Mouse (Mus musculus): ENCODE data around the gene Pced1b. TPM values are rescaled to one million over a fixed set of nuclear protein-coding genes. Genes with fewer than 3 reads are reported as not detected.

The Pced1b gene
- total and polyA plus RNA-seq, 2 experiments from 2014 or later: 0.89 to 2.6 TPM

DNA sequence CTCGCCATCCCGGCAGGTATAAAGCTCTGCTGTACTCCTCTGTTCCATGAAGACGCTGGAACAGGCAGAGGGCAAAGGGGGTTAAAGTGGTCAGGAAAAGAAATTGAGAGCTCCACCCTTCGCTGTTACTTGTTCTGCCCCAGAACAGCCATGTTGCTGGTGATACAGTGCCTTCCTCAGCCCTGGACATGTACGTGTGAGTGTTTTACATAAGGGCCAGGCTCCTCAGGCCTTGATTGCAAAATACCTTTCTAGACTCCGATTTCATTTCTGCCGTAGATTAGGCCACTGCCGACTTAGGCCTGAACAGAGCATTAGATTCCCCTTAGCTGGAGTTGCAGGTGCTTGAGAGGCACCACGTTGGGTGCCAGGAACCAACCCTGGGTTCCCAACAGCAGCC, 97.0 kb downstream of the Pced1b start:
- TF ChIP-seq EP300 (IDR thresholded peaks at IDR 0.05; ENCODE audit: low read depth): no peak
- no peak for TF ChIP-seq CTCF (IDR thresholded peaks at IDR 0.05; ENCODE audit: low read depth)
- Histone ChIP-seq H3K4me2 (ENCODE audit: low read depth, low read length) (no peak overlapping the region), H3K9ac (replicated peaks; ENCODE audit: low read depth, low read length) (no peak overlapping the region), H3K27ac (ENCODE audit: low read depth) (no peak overlapping the region), H3K27me3 (ENCODE audit: control insufficient read depth, insufficient read depth, low read length) (0 out of 2 replicates have a peak, but pooled peaks cover 3% of the 10 kb centered on the region), H3K4me3 (ENCODE audit: low read depth, low read length) (no peak overlapping the region), H3K4me1 (ENCODE audit: control insufficient read depth, insufficient read depth) (0 out of 2 replicates have a peak, but pooled peaks cover under 1% of the 10 kb centered on the region), H3K36me3 (replicated peaks; ENCODE audit: control insufficient read depth, insufficient read depth, low read length) (no peaks in the 10 kb centered on the region), H3K9me3 (replicated peaks; ENCODE audit: control insufficient read depth, low read length) (peaks cover 5% of the 10 kb centered on the region; the same call in 1 of the 2 replicates)
- no peak for DNase-seq (ENCODE audit: low spot score)
- no peak for ATAC-seq (ENCODE audit: insufficient read depth, low read depth)
- WGBS: 88% methylated on average over 9 of the region's 9 CpGs

DNA sequence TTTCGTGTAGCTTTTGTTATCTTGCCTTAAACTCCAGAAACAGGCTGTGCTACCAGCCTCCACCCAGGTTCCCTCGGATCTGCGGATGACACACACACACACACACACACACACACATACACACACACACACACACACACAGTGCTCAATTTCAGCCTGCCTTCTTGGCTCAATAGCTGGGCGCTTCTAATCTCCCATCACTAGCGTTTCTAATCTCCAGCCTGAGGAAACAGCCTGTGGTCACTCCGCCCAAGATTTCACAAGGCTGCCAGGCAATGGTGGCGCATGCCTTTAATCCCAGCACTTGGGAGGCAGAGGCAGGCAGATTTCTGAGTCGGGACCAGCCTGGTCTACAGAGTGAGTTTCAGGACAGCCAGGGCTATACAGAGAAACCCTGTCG, 98.2 kb downstream of the Pced1b start:
- H3K27ac ChIP-seq (ENCODE audit: low read depth): no peak overlapping the region
- H3K4me1 ChIP-seq (ENCODE audit: control insufficient read depth, insufficient read depth): no peaks in the 10 kb centered on the region
- H3K4me2 ChIP-seq (ENCODE audit: low read depth, low read length): no peak overlapping the region
- WGBS: 82% methylated on average over 9 of the region's 9 CpGs
- no peaks in the 10 kb centered on the region for H3K36me3 ChIP-seq (replicated peaks; ENCODE audit: control insufficient read depth, insufficient read depth, low read length)
- no peak for TF ChIP-seq CTCF (IDR thresholded peaks at IDR 0.05; ENCODE audit: low read depth)
- no peak for TF ChIP-seq EP300 (IDR thresholded peaks at IDR 0.05; ENCODE audit: low read depth)
- H3K9me3 ChIP-seq (replicated peaks; ENCODE audit: control insufficient read depth, low read length): peaks cover 5% of the 10 kb centered on the region; the same call in 1 of the 2 replicates
- H3K4me3 ChIP-seq (ENCODE audit: low read depth, low read length): no peak overlapping the region
- H3K9ac ChIP-seq (replicated peaks; ENCODE audit: low read depth, low read length): no peak overlapping the region
- ATAC-seq (ENCODE audit: insufficient read depth, low read depth) (no peak), DNase-seq (ENCODE audit: low spot score) (no peak)
- 0 out of 2 replicates have a peak, but pooled peaks cover 3% of the 10 kb centered on the region for H3K27me3 ChIP-seq (ENCODE audit: control insufficient read depth, insufficient read depth, low read length)

DNA sequence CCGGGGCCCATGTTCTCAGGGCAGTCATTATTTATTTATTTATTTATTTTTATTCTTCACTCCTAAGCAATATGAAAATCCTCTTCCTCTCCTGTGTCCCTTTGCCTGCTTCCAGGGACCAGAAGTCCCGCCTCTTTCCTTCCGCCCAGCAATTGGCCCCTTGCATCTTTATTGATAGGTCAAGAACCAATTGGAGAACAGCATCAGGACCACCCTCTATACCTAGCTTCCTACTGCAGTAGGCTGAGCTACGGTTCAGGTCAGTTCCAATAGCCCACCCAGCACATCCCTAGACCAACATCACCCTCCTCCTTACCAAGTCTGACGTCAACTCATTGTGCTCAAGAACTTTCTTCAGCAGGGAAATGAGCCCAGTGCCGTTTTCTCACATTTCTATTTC, 99.0 kb downstream of the Pced1b start:
- ATAC-seq (ENCODE audit: insufficient read depth, low read depth) (no peak), DNase-seq (ENCODE audit: low spot score) (no peak)
- Histone ChIP-seq H3K36me3 (replicated peaks; ENCODE audit: control insufficient read depth, insufficient read depth, low read length) (no peaks in the 10 kb centered on the region), H3K9ac (replicated peaks; ENCODE audit: low read depth, low read length) (no peak overlapping the region), H3K4me2 (ENCODE audit: low read depth, low read length) (no peak overlapping the region), H3K27me3 (ENCODE audit: control insufficient read depth, insufficient read depth, low read length) (0 out of 2 replicates have a peak, but pooled peaks cover 3% of the 10 kb centered on the region), H3K27ac (ENCODE audit: low read depth) (no peak overlapping the region), H3K9me3 (replicated peaks; ENCODE audit: control insufficient read depth, low read length) (peaks cover 5% of the 10 kb centered on the region; the same call in 1 of the 2 replicates), H3K4me3 (ENCODE audit: low read depth, low read length) (no peak overlapping the region), H3K4me1 (ENCODE audit: control insufficient read depth, insufficient read depth) (no peaks in the 10 kb centered on the region)
- 83% methylated on average over 6 of the region's 6 CpGs for WGBS
- TF ChIP-seq CTCF (IDR thresholded peaks at IDR 0.05; ENCODE audit: low read depth) (no peak), EP300 (IDR thresholded peaks at IDR 0.05; ENCODE audit: low read depth) (no peak)

DNA sequence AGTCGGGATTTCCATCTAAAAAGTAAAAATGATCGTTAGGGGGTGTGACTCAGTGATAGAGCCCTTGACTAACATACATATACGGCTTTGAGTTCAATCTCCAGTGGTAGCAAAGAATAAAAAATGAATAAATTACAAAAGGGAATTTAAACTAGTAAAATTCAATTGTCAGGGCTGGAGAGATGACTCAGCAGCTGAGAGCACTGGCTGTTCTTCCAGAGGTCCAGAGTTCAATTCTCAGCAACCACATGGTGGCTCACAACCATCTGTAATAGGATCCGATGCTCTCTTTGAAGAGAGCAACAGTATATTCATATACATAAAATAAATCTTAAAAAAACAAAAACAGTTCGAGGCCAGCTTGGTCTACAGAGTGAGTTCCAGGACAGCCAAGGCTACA, 99.5 kb downstream of the Pced1b start:
- Histone ChIP-seq H3K4me3 (ENCODE audit: low read depth, low read length) (no peak overlapping the region), H3K36me3 (replicated peaks; ENCODE audit: control insufficient read depth, insufficient read depth, low read length) (no peaks in the 10 kb centered on the region), H3K9me3 (replicated peaks; ENCODE audit: control insufficient read depth, low read length) (peaks cover 5% of the 10 kb centered on the region; the same call in 1 of the 2 replicates), H3K27ac (ENCODE audit: low read depth) (no peak overlapping the region), H3K9ac (replicated peaks; ENCODE audit: low read depth, low read length) (no peak overlapping the region), H3K4me1 (ENCODE audit: control insufficient read depth, insufficient read depth) (no peaks in the 10 kb centered on the region), H3K4me2 (ENCODE audit: low read depth, low read length) (no peak overlapping the region), H3K27me3 (ENCODE audit: control insufficient read depth, insufficient read depth, low read length) (0 out of 2 replicates have a peak, but pooled peaks cover 3% of the 10 kb centered on the region)
- DNase-seq (ENCODE audit: low spot score) (no peak), ATAC-seq (ENCODE audit: insufficient read depth, low read depth) (no peak)
- no peak for TF ChIP-seq CTCF (IDR thresholded peaks at IDR 0.05; ENCODE audit: low read depth)
- TF ChIP-seq EP300 (IDR thresholded peaks at IDR 0.05; ENCODE audit: low read depth): no peak
- WGBS: 83% methylated on average over 5 of the region's 5 CpGs

DNA sequence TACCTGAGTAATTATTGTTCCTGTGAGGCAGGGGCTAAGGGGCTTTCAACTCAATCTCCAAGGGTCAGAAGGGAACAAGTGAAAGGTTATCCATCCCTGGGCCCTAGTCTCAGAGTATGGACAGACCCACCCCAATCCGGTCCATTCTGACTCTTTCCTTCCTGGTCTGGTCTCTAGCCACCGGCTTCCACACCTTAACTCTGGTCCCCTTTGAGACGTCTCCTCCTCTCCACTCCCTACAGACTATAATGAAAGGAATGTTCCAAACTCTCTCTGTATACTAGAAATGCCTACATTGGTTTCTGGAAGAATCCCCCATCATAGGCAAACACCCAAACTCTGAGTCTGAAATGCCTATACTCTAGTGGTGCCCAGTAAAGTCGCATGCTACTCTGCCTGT, 100.0 kb downstream of the Pced1b start:
- Histone ChIP-seq H3K4me3 (ENCODE audit: low read depth, low read length) (no peak overlapping the region), H3K9ac (replicated peaks; ENCODE audit: low read depth, low read length) (no peak overlapping the region), H3K36me3 (replicated peaks; ENCODE audit: control insufficient read depth, insufficient read depth, low read length) (no peaks in the 10 kb centered on the region), H3K4me1 (ENCODE audit: control insufficient read depth, insufficient read depth) (no peaks in the 10 kb centered on the region), H3K9me3 (replicated peaks; ENCODE audit: control insufficient read depth, low read length) (no peaks in the 10 kb centered on the region), H3K4me2 (ENCODE audit: low read depth, low read length) (no peak overlapping the region), H3K27me3 (ENCODE audit: control insufficient read depth, insufficient read depth, low read length) (0 out of 2 replicates have a peak, but pooled peaks cover 3% of the 10 kb centered on the region), H3K27ac (ENCODE audit: low read depth) (no peak overlapping the region)
- TF ChIP-seq EP300 (IDR thresholded peaks at IDR 0.05; ENCODE audit: low read depth): no peak
- no peak for TF ChIP-seq CTCF (IDR thresholded peaks at IDR 0.05; ENCODE audit: low read depth)
- ATAC-seq (ENCODE audit: insufficient read depth, low read depth) (no peak), DNase-seq (ENCODE audit: low spot score) (no peak)
- WGBS: 79% methylated on average over 4 of the region's 4 CpGs
